Mouse (Mus musculus): ENCODE measurements around the gene Tpra1. TPM values are rescaled to one million over a fixed set of nuclear protein-coding genes. Genes with fewer than 3 reads are reported as not detected.

The Tpra1 gene
- polyA plus RNA-seq, 1 experiment: not detected

- Histone ChIP-seq H3K4me1 (ENCODE audit: control insufficient read depth, insufficient read depth, low read length) (peaks cover 13% of the 10 kb centered on the region), H3K27ac (ENCODE audit: insufficient read depth, low read depth, low read length) (no peak overlapping the region), H3K4me3 (ENCODE audit: insufficient read depth, low read depth, low read length) (no peak overlapping the region)
- TF ChIP-seq POLR2A (IDR thresholded peaks at IDR 0.05; ENCODE audit: insufficient read depth, low read depth, low read length) (no peak), CTCF (IDR thresholded peaks at IDR 0.05; ENCODE audit: insufficient read depth, low read depth, low read length) (no peak)
Observed at GRCm38 (mm10) chr6:88947771-88948170, 45.7 kb downstream of the Tpra1 start.

GRCm38 (mm10) chr6:88956725-88957124 lies 54.7 kb downstream of the Tpra1 start:
- Histone ChIP-seq H3K4me1 (ENCODE audit: control insufficient read depth, insufficient read depth, low read length) (peaks cover 25% of the 10 kb centered on the region), H3K27ac (ENCODE audit: insufficient read depth, low read depth, low read length) (no peak overlapping the region), H3K4me3 (ENCODE audit: insufficient read depth, low read depth, low read length) (no peak overlapping the region)
- WGBS: 85% methylated on average over 2 of the region's 2 CpGs
- no peak for TF ChIP-seq POLR2A (IDR thresholded peaks at IDR 0.05; ENCODE audit: insufficient read depth, low read depth, low read length)
- no peak for TF ChIP-seq CTCF (IDR thresholded peaks at IDR 0.05; ENCODE audit: insufficient read depth, low read depth, low read length)

- TF ChIP-seq CTCF (IDR thresholded peaks at IDR 0.05; ENCODE audit: insufficient read depth, low read depth, low read length): no peak
- no peak for TF ChIP-seq POLR2A (IDR thresholded peaks at IDR 0.05; ENCODE audit: insufficient read depth, low read depth, low read length)
- Histone ChIP-seq H3K27ac (ENCODE audit: insufficient read depth, low read depth, low read length) (no peak overlapping the region), H3K4me3 (ENCODE audit: insufficient read depth, low read depth, low read length) (no peak overlapping the region), H3K4me1 (ENCODE audit: control insufficient read depth, insufficient read depth, low read length) (peaks cover 25% of the 10 kb centered on the region)
- 93% methylated on average over 4 of the region's 4 CpGs for WGBS
Observed at GRCm38 (mm10) chr6:88957313-88957712, 55.3 kb downstream of the Tpra1 start.

- WGBS: 96% methylated on average over 5 of the region's 5 CpGs
- H3K4me1 ChIP-seq (ENCODE audit: control insufficient read depth, insufficient read depth, low read length): peaks cover 25% of the 10 kb centered on the region
- H3K27ac ChIP-seq (ENCODE audit: insufficient read depth, low read depth, low read length): no peak overlapping the region
- no peak for TF ChIP-seq CTCF (IDR thresholded peaks at IDR 0.05; ENCODE audit: insufficient read depth, low read depth, low read length)
- no peak for TF ChIP-seq POLR2A (IDR thresholded peaks at IDR 0.05; ENCODE audit: insufficient read depth, low read depth, low read length)
- H3K4me3 ChIP-seq (ENCODE audit: insufficient read depth, low read depth, low read length): no peak overlapping the region
Observed at GRCm38 (mm10) chr6:88957801-88958211, 55.8 kb downstream of the Tpra1 start.

GRCm38 (mm10) chr6:88958305-88958704 lies 56.3 kb downstream of the Tpra1 start:
- Histone ChIP-seq H3K27ac (ENCODE audit: insufficient read depth, low read depth, low read length) (no peak overlapping the region), H3K4me3 (ENCODE audit: insufficient read depth, low read depth, low read length) (no peak overlapping the region), H3K4me1 (ENCODE audit: control insufficient read depth, insufficient read depth, low read length) (peaks cover 25% of the 10 kb centered on the region)
- TF ChIP-seq POLR2A (IDR thresholded peaks at IDR 0.05; ENCODE audit: insufficient read depth, low read depth, low read length): no peak
- TF ChIP-seq CTCF (IDR thresholded peaks at IDR 0.05; ENCODE audit: insufficient read depth, low read depth, low read length): no peak
- 87% methylated on average over 2 of the region's 2 CpGs for WGBS

GRCm38 (mm10) chr6:88959834-88960233 lies 57.8 kb downstream of the Tpra1 start:
- WGBS: 12% methylated on average over 7 of the region's 7 CpGs
- Histone ChIP-seq H3K27ac (ENCODE audit: insufficient read depth, low read depth, low read length) (no peak overlapping the region), H3K4me3 (ENCODE audit: insufficient read depth, low read depth, low read length) (no peak overlapping the region), H3K4me1 (ENCODE audit: control insufficient read depth, insufficient read depth, low read length) (peaks cover 31% of the 10 kb centered on the region)
- TF ChIP-seq CTCF (IDR thresholded peaks at IDR 0.05; ENCODE audit: insufficient read depth, low read depth, low read length): no peak
- TF ChIP-seq POLR2A (IDR thresholded peaks at IDR 0.05; ENCODE audit: insufficient read depth, low read depth, low read length): no peak

- Histone ChIP-seq H3K4me1 (ENCODE audit: control insufficient read depth, insufficient read depth, low read length) (peaks cover 41% of the 10 kb centered on the region), H3K27ac (ENCODE audit: insufficient read depth, low read depth, low read length) (peak overlapping the region; percentile 13; the same call in 1 of the 2 replicates), H3K4me3 (ENCODE audit: insufficient read depth, low read depth, low read length) (no peak overlapping the region)
- 94% methylated on average over 4 of the region's 4 CpGs for WGBS
- TF ChIP-seq CTCF (IDR thresholded peaks at IDR 0.05; ENCODE audit: insufficient read depth, low read depth, low read length) (no peak), POLR2A (IDR thresholded peaks at IDR 0.05; ENCODE audit: insufficient read depth, low read depth, low read length) (no peak)
Observed at GRCm38 (mm10) chr6:88960941-88961340, 58.9 kb downstream of the Tpra1 start.

Other genes with a start within 250 kb of the Tpra1 start
- not detected in 2 replicates for gene Mgll, start 177.8 kb upstream of the Tpra1 start, polyA plus RNA-seq (2012; ENCODE audit: insufficient read depth, insufficient read length, low replicate concordance, missing spikeins)
- not detected in 2 replicates for gene Abtb1, start 60.3 kb upstream of the Tpra1 start, polyA plus RNA-seq (2012; ENCODE audit: insufficient read depth, insufficient read length, low replicate concordance, missing spikeins)
- 321 TPM in 1 of 2 replicates, not detected in the other for gene Podxl2, start 27.2 kb upstream of the Tpra1 start, polyA plus RNA-seq (2012; ENCODE audit: insufficient read depth, insufficient read length, low replicate concordance, missing spikeins)
- not detected in 2 replicates for gene Mcm2, start 3.5 kb upstream of the Tpra1 start, polyA plus RNA-seq (2012; ENCODE audit: insufficient read depth, insufficient read length, low replicate concordance, missing spikeins)